ENCODE assay signal across 21 mouse cellular contexts in the genomic region with DNA sequence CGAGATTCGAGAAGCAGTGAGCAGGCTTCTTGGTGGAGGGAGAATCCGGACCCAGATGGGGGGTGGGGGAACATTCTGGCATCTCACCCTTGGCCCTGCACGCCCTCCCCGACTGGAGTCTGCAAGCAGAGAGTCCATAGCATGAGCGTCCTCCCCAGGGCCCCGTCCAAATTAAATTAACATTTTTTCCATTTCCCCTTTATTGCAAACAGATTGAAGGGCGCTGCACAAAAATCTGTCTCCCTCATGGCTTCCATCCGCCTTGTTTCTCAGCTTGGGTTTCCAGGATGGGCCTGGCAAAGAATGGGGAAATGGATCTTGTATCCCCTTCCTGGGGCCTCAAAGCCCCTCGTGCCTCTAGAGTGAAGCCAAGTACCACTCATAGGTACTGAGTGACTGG. TPM values are rescaled to one million over a fixed set of nuclear protein-coding genes. Genes with fewer than 3 reads are reported as not detected.
"Had no signal": no experiment of that assay in that cellular context is flagged by ENCODE, and none has a peak within 500 bp of the region (broad histone marks: within the 10 kb centered on the region; RNA-seq: fewer than 3 reads in every experiment).

No protein-coding gene starts in this region.

- H3K9me3 ChIP-seq: kidney, embryonic 15.5 days; liver, embryonic 15.5 days had no signal

- H3K4me1 ChIP-seq: liver, embryonic 15.5 days had no signal

- H3K9ac ChIP-seq: kidney, embryonic 15.5 days; liver, embryonic 15.5 days had no signal

- ATAC-seq: lung, postnatal 0 days had no signal

- H3K27me3 ChIP-seq: kidney, embryonic 15.5 days; liver, embryonic 15.5 days had no signal

- H3K4me3 ChIP-seq: kidney, embryonic 15.5 days; left cerebral cortex, adult 2 months; liver, embryonic 15.5 days had no signal

- H3K36me3 ChIP-seq: kidney, embryonic 15.5 days; liver, embryonic 15.5 days had no signal

- H3K27ac ChIP-seq: kidney, embryonic 15.5 days; left cerebral cortex, adult 2 months; liver, embryonic 15.5 days; stomach, postnatal 0 days had no signal

- H3K4me2 ChIP-seq: kidney, embryonic 15.5 days; liver, embryonic 11.5 days; liver, embryonic 15.5 days had no signal

- DNase-seq: kidney, adult 18-20 months; kidney, postnatal 14 days; lung, adult 2 months; lung, postnatal 36 days; right cerebral cortex, postnatal 25 days; thymus, postnatal 4 days had no signal

RNA-seq across cellular contexts. Expression of gene Tmem270, which starts 48.2 kb away (rescaled TPM):
- total RNA-seq: layer of hippocampus, adult 8-10 months; layer of hippocampus, postnatal 14 days; left cerebral cortex, adult 2 months; left cerebral cortex, postnatal 14 days; megakaryocyte progenitor cell, adult 5-6 weeks; midbrain, postnatal 0 days had no signal
- polyA plus RNA-seq: kidney, embryonic 15.5 days; large intestine, adult 2 months; limb, embryonic 11.5 days; liver, embryonic 11.5 days; liver, embryonic 15.5 days; lung, adult 2 months; lung, postnatal 0 days; neural tube, embryonic 14.5 days; small intestine, adult 2 months; stomach, postnatal 0 days had no signal

RNA-seq across cellular contexts. Expression of gene Cldn13, which starts 56.9 kb away (rescaled TPM):
- total RNA-seq: layer of hippocampus, adult 8-10 months; layer of hippocampus, postnatal 14 days; left cerebral cortex, adult 2 months; left cerebral cortex, postnatal 14 days; midbrain, postnatal 0 days had no signal
- polyA plus RNA-seq: lung, adult 2 months; midbrain, postnatal 0 days; small intestine, adult 2 months had no signal
